Mouse (Mus musculus) cortical plate, adult 2 months (tissue): Measurements from ENCODE around the gene Pan3.

ENCODE experiments used
- CTCF ChIP-seq: fragments of 200-500 bp; IDR thresholded peaks from 2 replicates; pipeline ENCODE4 v1.5.1; 2011; ENCODE audit warnings: mild to moderate bottlenecking, control low read depth, low read length; ENCODE audit not compliant: insufficient read depth; ENCODE audit errors: extremely low read depth
- POLR2A ChIP-seq: fragments of 200-500 bp; IDR thresholded peaks from 2 replicates; pipeline ENCODE4 v1.6.1; 2011; ENCODE audit warnings: mild to moderate bottlenecking, low read length, control low read depth; ENCODE audit not compliant: insufficient read depth; ENCODE audit errors: extremely low read depth

DNA sequence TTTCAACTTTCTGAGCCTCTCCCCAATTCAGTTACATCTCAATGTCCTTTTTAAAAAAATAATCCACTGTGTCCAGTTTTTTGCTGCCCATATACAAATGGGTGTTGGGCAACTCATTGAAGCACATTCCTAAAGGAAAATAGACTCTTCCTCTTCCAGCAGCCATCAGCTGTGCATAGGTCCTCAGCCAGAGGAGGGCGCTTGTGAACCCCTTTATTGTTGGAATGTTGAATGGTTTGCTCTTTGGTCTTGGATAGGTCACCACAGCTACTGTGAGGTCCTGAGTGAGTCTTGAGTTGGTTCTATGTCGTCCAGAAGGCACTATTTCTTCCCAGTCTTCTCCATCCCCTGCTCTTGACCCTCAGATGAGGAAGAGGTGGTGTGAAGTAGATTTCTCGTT lies 54.2 kb downstream of the Pan3 start:
- no peak for TF ChIP-seq POLR2A
- TF ChIP-seq CTCF = no peak
